Mouse (Mus musculus) adrenal gland (tissue): ENCODE measurements at regions not wholly inside any gene's neighbourhood (a gene's known extent, or its start where the extent isn't known, plus 50 kb on each side); places are given as distances from the start of the nearest gene placed in this dataset.

Experiments used
- intact Hi-C: fragments of 180-260 bp; cut with DNase I; formaldehyde crosslinking; loops from one replicate; pipeline ENCODE4 v1.15.1; 2025

DNA sequence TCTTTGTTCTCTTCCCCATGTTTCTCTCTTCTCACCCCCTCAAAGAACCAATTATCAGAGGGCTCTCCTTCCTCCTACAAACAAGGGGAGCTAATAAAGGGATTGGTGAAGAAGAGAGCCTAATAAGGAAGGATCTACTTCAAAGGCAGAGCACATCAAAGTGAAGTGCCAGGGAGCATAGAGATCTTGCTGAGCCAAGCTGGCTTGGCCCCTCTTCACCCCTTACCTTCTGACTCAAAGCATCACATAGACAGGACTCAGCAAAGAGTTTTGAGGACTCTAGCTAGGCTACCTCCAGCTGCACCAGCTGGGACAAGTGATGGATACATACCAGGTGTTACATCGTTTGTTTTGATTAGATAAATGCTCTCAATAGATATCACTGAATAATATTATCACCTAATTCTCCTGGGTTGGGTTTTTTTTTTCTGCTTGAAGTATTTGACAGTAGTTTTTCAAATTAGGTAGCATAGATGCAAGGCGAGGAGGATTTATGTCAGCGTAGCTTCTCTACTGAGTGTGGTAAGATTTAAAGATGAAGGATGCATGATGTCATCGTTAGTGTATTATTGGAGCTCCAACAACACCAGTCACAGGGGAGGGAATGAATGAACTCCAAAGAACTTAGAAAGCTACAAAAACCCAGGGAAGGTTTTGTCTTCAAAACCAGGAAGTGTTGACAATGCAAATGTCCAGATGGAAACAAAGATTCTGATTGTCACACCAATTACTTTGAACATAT is 69.1 kb upstream of the Prr30 start:
- intact Hi-C loops, result no loop called here

DNA sequence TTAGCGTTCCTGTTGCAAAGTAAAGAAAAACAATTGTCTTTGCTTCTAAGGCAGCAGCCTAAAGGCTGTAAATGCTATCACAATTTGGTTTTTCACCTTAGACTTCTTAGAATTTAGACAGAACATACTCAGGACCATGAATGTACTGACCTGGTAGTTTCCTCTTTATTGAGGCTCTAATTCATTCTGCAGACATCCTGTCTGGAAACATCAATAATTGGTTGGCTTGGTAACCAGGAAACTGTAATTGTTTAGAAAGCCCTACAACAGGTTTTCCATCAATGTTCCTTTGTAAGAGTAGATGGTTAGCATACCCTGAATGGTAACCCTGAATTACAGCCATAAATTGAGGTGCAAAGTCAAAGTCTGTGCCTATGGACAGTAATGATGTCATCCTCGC is 67.4 kb upstream of the Prr30 start:
- intact Hi-C loops, result no loop called here
